Mouse (Mus musculus): ENCODE results near the gene Cfap99.

GRCm38 (mm10) chr5:34336775-34337450, 48.5 kb downstream of the Cfap99 start:
- no peak for TF ChIP-seq POLR2A (IDR thresholded peaks at IDR 0.05; ENCODE audit: extremely low read depth, insufficient read depth, low read length)
- no peak for TF ChIP-seq CTCF (IDR thresholded peaks at IDR 0.05; ENCODE audit: extremely low read depth, insufficient read depth, low read length)

All from cortical plate, adult 2 months (tissue).